Mouse (Mus musculus): Measurements from ENCODE around the gene Rab34. TPM values are rescaled to one million over a fixed set of nuclear protein-coding genes. Genes with fewer than 3 reads are reported as not detected.

Gene Rab34
- polyA plus RNA-seq, 1 experiment: 36.6 TPM

DNA sequence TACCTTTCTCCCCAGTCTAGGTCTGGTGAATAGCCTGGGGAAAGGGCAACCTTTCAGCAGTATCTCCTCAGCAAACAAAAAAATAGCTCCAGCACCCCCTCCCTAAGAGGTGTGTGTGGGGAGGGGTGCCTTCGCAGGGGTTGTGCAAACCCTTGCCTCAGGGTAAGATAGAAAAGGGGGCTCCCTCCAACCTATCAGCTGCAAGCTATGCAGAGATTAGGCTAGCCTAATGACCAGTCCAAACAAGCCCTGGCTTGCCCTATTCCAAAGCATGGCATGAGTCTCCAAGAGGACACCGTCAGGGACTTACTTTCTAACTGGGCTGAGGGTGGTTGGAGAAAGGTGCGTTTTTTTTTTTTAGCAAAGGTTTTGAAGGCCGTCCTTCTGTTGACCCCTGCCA lies 22.1 kb upstream of the Rab34 start:
- no peak overlapping the region for H3K27ac ChIP-seq (ENCODE audit: insufficient read depth, low read length)
- no peak for TF ChIP-seq CTCF (IDR thresholded peaks at IDR 0.05; ENCODE audit: borderline replicate concordance, insufficient read depth, low read depth, low read length)
- no peak for TF ChIP-seq POLR2A (IDR thresholded peaks at IDR 0.05; ENCODE audit: borderline replicate concordance, insufficient read depth, low read length)
- peaks cover 3% of the 10 kb centered on the region; the same call in 1 of the 2 replicates for H3K4me1 ChIP-seq (ENCODE audit: control insufficient read depth, insufficient read depth, low read length)
- no peaks in the 10 kb centered on the region for H3K27me3 ChIP-seq (ENCODE audit: control insufficient read depth, insufficient read depth, low read length)
- 59% methylated on average over 4 of the region's 4 CpGs for WGBS
- no peak overlapping the region for H3K4me3 ChIP-seq (replicated peaks; ENCODE audit: insufficient read depth, low read depth, low read length)
- DNase-seq: no peak

DNA sequence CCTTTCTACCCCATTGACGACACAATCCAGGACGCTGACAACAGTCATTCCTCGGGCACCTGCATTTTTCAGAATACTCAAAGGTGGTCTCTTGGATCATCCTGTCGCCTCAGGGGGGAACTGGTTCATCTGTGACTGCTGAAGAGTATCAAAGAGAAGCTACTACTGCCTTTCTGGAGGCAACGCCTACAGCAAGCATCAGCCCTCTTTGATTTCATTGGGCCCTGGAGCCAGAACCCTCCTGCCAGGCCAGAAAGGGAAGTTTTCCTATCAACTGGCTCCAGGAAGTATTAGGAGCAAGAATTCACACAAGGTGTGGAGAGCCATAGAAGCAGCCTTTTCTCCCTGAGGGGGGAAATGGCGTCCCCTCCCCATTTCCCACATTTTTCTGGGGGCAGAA lies 21.6 kb upstream of the Rab34 start:
- no peaks in the 10 kb centered on the region for H3K27me3 ChIP-seq (ENCODE audit: control insufficient read depth, insufficient read depth, low read length)
- peaks cover 3% of the 10 kb centered on the region; the same call in 1 of the 2 replicates for H3K4me1 ChIP-seq (ENCODE audit: control insufficient read depth, insufficient read depth, low read length)
- WGBS: 93% methylated on average over 6 of the region's 6 CpGs
- no peak for DNase-seq
- no peak for TF ChIP-seq CTCF (IDR thresholded peaks at IDR 0.05; ENCODE audit: borderline replicate concordance, insufficient read depth, low read depth, low read length)
- TF ChIP-seq POLR2A (IDR thresholded peaks at IDR 0.05; ENCODE audit: borderline replicate concordance, insufficient read depth, low read length): no peak
- H3K27ac ChIP-seq (ENCODE audit: insufficient read depth, low read length): no peak overlapping the region
- H3K4me3 ChIP-seq (replicated peaks; ENCODE audit: insufficient read depth, low read depth, low read length): no peak overlapping the region

DNA sequence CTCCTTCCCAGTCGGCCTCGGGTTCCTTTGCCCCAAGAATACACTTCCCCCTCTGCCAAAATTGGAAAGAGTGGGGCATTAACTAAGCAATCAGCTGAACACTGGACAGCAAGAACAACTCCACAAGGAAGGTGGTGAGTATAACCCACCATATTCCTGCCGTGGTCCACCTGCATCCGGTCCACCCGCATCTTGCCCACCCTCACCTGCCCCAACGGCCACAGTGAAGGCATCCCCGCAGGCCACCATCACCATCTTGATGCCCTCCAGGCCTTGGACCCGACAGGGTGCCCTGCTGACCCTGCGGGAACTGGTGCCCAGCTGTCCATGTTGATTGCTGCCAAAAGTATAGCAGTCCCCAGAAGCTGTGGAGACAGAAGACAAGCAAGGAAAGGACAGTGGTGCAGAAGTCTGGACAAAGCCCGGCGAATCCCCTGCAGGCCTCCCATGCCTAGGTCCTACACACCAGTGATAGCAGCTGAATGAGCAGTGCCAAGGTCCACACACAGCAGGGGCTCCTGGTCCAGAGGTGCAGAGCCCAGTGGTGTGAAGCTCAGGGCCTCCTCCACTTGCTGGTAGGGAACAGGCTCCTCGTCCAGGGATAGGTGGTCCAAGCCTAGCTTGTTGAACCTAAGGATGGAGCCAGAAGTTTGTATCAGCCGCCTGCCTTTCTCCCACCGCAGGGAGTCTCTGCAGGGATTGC lies 20.8 kb upstream of the Rab34 start:
- no peak for TF ChIP-seq POLR2A (IDR thresholded peaks at IDR 0.05; ENCODE audit: borderline replicate concordance, insufficient read depth, low read length)
- Histone ChIP-seq H3K4me3 (replicated peaks; ENCODE audit: insufficient read depth, low read depth, low read length) (no peak overlapping the region), H3K27me3 (ENCODE audit: control insufficient read depth, insufficient read depth, low read length) (no peaks in the 10 kb centered on the region), H3K4me1 (ENCODE audit: control insufficient read depth, insufficient read depth, low read length) (peaks cover 3% of the 10 kb centered on the region; the same call in 1 of the 2 replicates), H3K27ac (ENCODE audit: insufficient read depth, low read length) (no peak overlapping the region)
- no peak for DNase-seq
- WGBS: 61% methylated on average over 14 of the region's 14 CpGs

DNA sequence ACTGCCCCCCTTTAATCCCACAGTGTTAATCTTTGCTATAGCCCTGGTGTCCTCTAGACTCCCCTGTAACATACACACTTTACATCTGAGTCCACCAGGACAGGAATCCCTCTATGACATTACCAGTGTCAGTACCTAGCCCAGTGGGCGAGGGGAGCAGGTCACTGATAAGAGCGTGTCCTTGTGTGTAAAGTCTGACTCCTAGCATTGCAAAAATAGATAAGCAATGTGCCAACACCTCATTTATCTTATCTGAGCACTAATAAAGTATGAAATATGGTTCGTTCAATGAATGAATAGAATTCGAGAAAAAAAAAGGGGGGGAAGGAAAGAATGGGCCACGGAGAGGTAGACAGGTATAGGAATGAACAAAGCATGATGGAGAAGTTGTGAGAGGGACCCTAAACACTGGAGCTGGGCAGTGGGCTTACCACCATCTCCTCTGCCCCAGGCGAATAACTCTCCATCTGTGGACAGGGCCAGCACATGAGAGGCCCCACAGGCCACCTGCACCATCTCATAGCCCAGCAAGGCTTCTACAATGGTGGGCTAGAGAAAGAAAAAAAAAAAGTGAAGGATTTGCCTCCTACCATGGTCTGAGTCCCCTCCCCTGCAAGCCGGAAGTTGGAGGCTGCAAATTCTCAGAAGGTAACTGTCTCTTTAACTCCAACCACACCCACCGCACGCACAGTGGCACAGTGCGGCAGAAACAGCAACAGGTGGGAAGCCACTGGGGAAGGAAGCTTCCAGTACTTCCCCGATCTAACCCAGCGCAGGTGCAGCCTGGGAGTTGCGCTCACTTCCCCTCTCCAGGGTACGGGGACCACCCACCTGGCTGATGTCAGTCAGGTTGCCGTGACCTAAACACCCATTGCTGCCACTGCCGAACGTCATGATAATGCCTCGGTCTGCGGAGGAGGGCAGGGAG lies 19.4 kb upstream of the Rab34 start:
- TF ChIP-seq CTCF (IDR thresholded peaks at IDR 0.05; ENCODE audit: borderline replicate concordance, insufficient read depth, low read depth, low read length) (no peak), POLR2A (IDR thresholded peaks at IDR 0.05; ENCODE audit: borderline replicate concordance, insufficient read depth, low read length) (no peak)
- WGBS: 59% methylated on average over 19 of the region's 19 CpGs
- no peak overlapping the region for H3K4me3 ChIP-seq (replicated peaks; ENCODE audit: insufficient read depth, low read depth, low read length)
- H3K27me3 ChIP-seq (ENCODE audit: control insufficient read depth, insufficient read depth, low read length): no peaks in the 10 kb centered on the region
- H3K4me1 ChIP-seq (ENCODE audit: control insufficient read depth, insufficient read depth, low read length): peaks cover 3% of the 10 kb centered on the region; the same call in 1 of the 2 replicates
- no peak for DNase-seq
- H3K27ac ChIP-seq (ENCODE audit: insufficient read depth, low read length): no peak overlapping the region

DNA sequence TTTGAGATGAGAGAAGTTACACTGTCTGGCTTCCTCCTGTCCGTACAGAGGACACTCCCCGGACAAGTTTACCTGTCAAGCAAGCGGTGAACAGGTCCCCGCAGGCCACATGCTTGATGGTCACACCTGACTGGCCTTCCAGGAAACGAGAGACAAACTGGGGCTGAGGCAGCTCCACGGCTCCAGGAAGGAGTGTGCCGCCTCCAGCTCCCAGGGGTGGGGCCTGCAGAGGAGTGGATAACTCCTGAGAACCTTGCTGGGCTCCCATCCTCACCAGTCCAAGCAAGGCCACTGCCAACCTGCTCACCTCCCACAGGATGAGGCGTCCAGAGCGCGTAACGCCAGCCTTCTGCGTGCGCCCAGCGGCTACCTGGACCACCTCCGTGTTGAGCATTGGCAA lies 17.9 kb upstream of the Rab34 start:
- TF ChIP-seq POLR2A (IDR thresholded peaks at IDR 0.05; ENCODE audit: borderline replicate concordance, insufficient read depth, low read length): no peak
- no peak overlapping the region for H3K4me3 ChIP-seq (replicated peaks; ENCODE audit: insufficient read depth, low read depth, low read length)
- H3K27ac ChIP-seq (ENCODE audit: insufficient read depth, low read length): no peak overlapping the region
- 92% methylated on average over 15 of the region's 15 CpGs for WGBS
- H3K4me1 ChIP-seq (ENCODE audit: control insufficient read depth, insufficient read depth, low read length): peaks cover 3% of the 10 kb centered on the region; the same call in 1 of the 2 replicates
- H3K27me3 ChIP-seq (ENCODE audit: control insufficient read depth, insufficient read depth, low read length): no peaks in the 10 kb centered on the region
- DNase-seq: no peak

DNA sequence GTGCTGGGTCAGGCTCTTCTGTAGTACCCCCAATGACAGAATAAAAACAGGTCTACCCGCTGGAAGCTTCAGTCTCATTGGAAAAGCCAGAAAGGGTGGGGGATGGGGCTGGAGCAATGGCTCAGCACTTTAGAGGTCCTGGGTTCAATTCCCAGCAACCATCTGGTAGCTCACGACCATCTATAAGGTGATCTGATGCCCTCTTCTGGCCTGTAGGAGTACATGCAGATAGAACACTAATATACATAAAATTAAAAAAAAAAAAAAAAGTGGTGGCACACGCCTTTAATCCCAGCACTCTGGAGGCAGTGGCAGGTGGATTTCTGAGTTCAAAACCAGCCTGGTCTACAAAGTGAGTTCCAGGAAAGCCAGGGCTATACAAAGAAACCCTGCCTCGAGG lies 16.9 kb upstream of the Rab34 start:
- Histone ChIP-seq H3K27ac (ENCODE audit: insufficient read depth, low read length) (no peak overlapping the region), H3K27me3 (ENCODE audit: control insufficient read depth, insufficient read depth, low read length) (no peaks in the 10 kb centered on the region), H3K4me1 (ENCODE audit: control insufficient read depth, insufficient read depth, low read length) (peaks cover 3% of the 10 kb centered on the region; the same call in 1 of the 2 replicates), H3K4me3 (replicated peaks; ENCODE audit: insufficient read depth, low read depth, low read length) (no peak overlapping the region)
- no peak for DNase-seq
- no peak for TF ChIP-seq POLR2A (IDR thresholded peaks at IDR 0.05; ENCODE audit: borderline replicate concordance, insufficient read depth, low read length)
- TF ChIP-seq CTCF (IDR thresholded peaks at IDR 0.05; ENCODE audit: borderline replicate concordance, insufficient read depth, low read depth, low read length): no peak
- 62% methylated on average over 4 of the region's 4 CpGs for WGBS

DNA sequence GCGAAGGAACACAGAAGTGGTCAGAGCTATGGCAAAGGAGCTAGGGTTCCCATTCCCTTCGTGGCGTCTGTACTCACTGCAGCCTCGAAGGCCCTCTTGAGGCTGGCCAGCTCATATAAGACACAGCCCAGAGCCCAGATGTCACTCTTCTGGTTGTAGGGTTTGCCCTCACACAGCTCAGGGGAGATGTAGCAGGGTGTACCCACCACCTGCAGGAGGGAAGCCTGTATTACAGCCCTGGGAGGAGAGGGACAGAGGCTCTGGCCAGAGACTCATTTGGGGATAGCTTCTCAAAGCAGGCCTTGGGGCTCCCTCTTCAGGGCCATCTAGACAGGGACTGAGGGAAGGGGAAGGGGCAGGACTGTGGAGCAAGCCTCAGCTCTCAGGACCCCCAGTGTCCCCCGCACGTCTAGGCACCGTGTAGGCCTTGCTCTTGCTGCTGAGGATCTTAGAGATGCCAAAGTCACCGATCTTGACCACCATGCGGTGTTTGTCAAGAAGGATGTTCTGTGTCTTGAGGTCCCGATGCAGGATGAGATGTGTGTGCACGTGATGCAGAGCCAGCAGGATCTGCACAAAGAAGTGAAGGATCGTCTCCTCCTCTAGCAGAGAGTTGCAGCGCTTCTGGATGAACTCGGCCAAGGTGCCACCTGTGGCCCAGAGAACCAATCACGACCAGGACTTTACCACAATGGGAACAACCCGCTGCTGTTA lies 16.0 kb upstream of the Rab34 start:
- WGBS: 74% methylated on average over 16 of the region's 16 CpGs
- no peak for DNase-seq
- no peak overlapping the region for H3K27ac ChIP-seq (ENCODE audit: insufficient read depth, low read length)
- peaks cover 3% of the 10 kb centered on the region for H3K4me1 ChIP-seq (ENCODE audit: control insufficient read depth, insufficient read depth, low read length)
- H3K27me3 ChIP-seq (ENCODE audit: control insufficient read depth, insufficient read depth, low read length): no peaks in the 10 kb centered on the region
- no peak overlapping the region for H3K4me3 ChIP-seq (replicated peaks; ENCODE audit: insufficient read depth, low read depth, low read length)
- no peak for TF ChIP-seq CTCF (IDR thresholded peaks at IDR 0.05; ENCODE audit: borderline replicate concordance, insufficient read depth, low read depth, low read length)
- TF ChIP-seq POLR2A (IDR thresholded peaks at IDR 0.05; ENCODE audit: borderline replicate concordance, insufficient read depth, low read length): no peak

Data from cerebellum, adult 2 months (tissue).